Mouse (Mus musculus) lung, postnatal 0 days (tissue): ENCODE measurements around the gene H2-M10.3. TPM values are rescaled to one million over a fixed set of nuclear protein-coding genes. Genes with fewer than 3 reads are reported as not detected.
"Not testable (repeated sequence)": the region's sequence is repeated elsewhere in the genome, so short reads cannot be mapped to it uniquely, and the experiment has no call there.

Experiments
- ATAC-seq: fragments of 200-750 bp; cut with Nextera tagmentation; 2 replicates; pipeline ENCODE4 v1.8.0; 2017; ENCODE audit warnings: moderate library complexity
- DNase-seq: peaks from one replicate; pipeline ENCODE4 v3.0.0-alpha.2; 2016; ENCODE audit warnings: low spot score
- H3K27ac ChIP-seq: fragments of 300-500 bp; sonication (generic); 2 replicates; pipeline ENCODE4 v1.5.1; 2014; ENCODE audit warnings: antibody characterized with exemption, mild to moderate bottlenecking, low read length, mixed read lengths
- H3K27me3 ChIP-seq: fragments of 300-500 bp; sonication (generic); replicated peaks from 2 replicates; pipeline ENCODE4 v1.6.1; 2014; ENCODE audit warnings: low read length, mixed read lengths; ENCODE audit not compliant: insufficient read depth
- H3K36me3 ChIP-seq: fragments of 300-500 bp; sonication (generic); 2 replicates; pipeline ENCODE4 v1.6.1; 2014; ENCODE audit warnings: low read length, mixed read lengths; ENCODE audit not compliant: insufficient read depth
- H3K4me1 ChIP-seq: fragments of 300-500 bp; sonication (generic); 2 replicates; pipeline ENCODE4 v1.6.1; 2014; ENCODE audit warnings: antibody characterized with exemption, low read depth, low read length, mixed read lengths; ENCODE audit not compliant: insufficient read depth
- H3K4me2 ChIP-seq: fragments of 300-500 bp; sonication (generic); replicated peaks from 2 replicates; pipeline ENCODE4 v1.6.1; 2014; ENCODE audit warnings: low read depth, mild to moderate bottlenecking, low read length, moderate library complexity, mixed read lengths
- H3K4me3 ChIP-seq: fragments of 300-500 bp; sonication (generic); 2 replicates; pipeline ENCODE4 v1.5.1; 2014; ENCODE audit warnings: low read depth, low read length
- H3K9ac ChIP-seq: fragments of 300-500 bp; sonication (generic); replicated peaks from 2 replicates; pipeline ENCODE4 v1.6.1; 2014; ENCODE audit warnings: low read depth, mild to moderate bottlenecking
- H3K9me3 ChIP-seq: fragments of 300-500 bp; sonication (generic); 2 replicates; pipeline ENCODE4 v1.6.1; 2016; ENCODE audit warnings: low read length, mixed read lengths
- CTCF ChIP-seq: IDR thresholded peaks from 2 replicates; pipeline ENCODE4 v1.5.1; 2016; ENCODE audit warnings: antibody characterized with exemption, mild to moderate bottlenecking
- EP300 ChIP-seq: IDR thresholded peaks from 2 replicates; pipeline ENCODE4 v1.6.1; 2016; ENCODE audit warnings: antibody characterized with exemption, mild to moderate bottlenecking, control low read depth
- WGBS: fragments of 180-500 bp; shearing (Covaris S2); extraction: QIAGEN DNeasy Blood & Tissue Kit; methylation state at CpG from one replicate; pipeline ENCODE4 v1.1.7; 2014; 5-methylcytosine and 5-hydroxymethylcytosine counted together
- polyA plus RNA-seq: library from polyadenylated mRNA; unstranded; fragments of >200 nt; fragmentation: Nextera tagmentation; extraction: Ambion mirVana; gene quantifications from 2 replicates; pipeline ENCODE4 v1.2.1, GENCODE M21; 2015

Gene H2-M10.3
- polyA plus RNA-seq, result not detected in 2 replicates

DNA sequence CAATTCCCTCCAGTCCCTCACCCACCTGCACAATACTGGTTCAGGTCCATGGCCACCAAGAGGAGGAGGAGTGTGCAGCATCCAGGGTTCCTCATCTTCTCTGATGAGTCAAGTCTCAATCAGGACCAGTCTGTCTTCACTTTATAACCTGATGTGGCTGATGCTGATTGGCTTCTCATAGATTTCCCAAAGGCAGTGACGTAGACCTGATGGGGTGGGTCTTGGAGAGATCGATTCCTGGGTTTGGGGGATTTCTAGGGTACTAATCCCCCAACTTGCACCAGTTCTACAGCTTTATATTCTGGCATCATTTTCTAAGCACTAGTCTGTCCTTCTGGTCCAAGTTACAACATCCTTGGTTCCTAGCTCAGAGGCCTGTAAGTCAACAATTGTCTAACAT is at the start of gene H2-M10.3:
Gene H2-M10.3, minus strand, starts transcription at position 101 of the 400 bp plus-strand sequence.
- H3K9me3 ChIP-seq, H3K9ac ChIP-seq, H3K4me1 ChIP-seq, H3K27me3 ChIP-seq, ATAC-seq, DNase-seq, H3K27ac ChIP-seq, H3K36me3 ChIP-seq, H3K4me2 ChIP-seq, H3K4me3 ChIP-seq: not testable (repeated sequence)
- 86% methylated on average over 2 of the region's 2 CpGs for WGBS

GRCm38 (mm10) chr17:36417416-36417815 is 49.2 kb upstream of the H2-M10.3 start:
- H3K27me3 ChIP-seq, result no peaks in the 10 kb centered on the region
- no peak overlapping the region for H3K4me3 ChIP-seq
- TF ChIP-seq CTCF (no peak), EP300 (no peak)
- H3K36me3 ChIP-seq, result no peaks in the 10 kb centered on the region
- no peak for ATAC-seq
- no peaks in the 10 kb centered on the region for H3K9me3 ChIP-seq
- H3K4me1 ChIP-seq, result no peaks in the 10 kb centered on the region
- no peak for DNase-seq
- H3K27ac ChIP-seq, result no peak overlapping the region
- H3K9ac ChIP-seq, result no peak overlapping the region
- 24% methylated on average over 2 of the region's 2 CpGs for WGBS
- no peak overlapping the region for H3K4me2 ChIP-seq

- TF ChIP-seq CTCF, result no peak
- no peak for TF ChIP-seq EP300
- H3K4me2 ChIP-seq, result no peak overlapping the region
- ATAC-seq, result no peak
- H3K27ac ChIP-seq, result no peak overlapping the region
- DNase-seq, result no peak
- H3K4me1 ChIP-seq, result no peaks in the 10 kb centered on the region
- H3K9me3 ChIP-seq, result no peaks in the 10 kb centered on the region
- no peaks in the 10 kb centered on the region for H3K36me3 ChIP-seq
- 53% methylated on average over 1 of the region's 1 CpGs for WGBS
- H3K4me3 ChIP-seq, result no peak overlapping the region
- H3K27me3 ChIP-seq, result no peaks in the 10 kb centered on the region
- H3K9ac ChIP-seq, result no peak overlapping the region
These were observed 47.2 kb upstream of the H2-M10.3 start for GRCm38 (mm10) chr17:36415407-36415806.

- no peaks in the 10 kb centered on the region for H3K36me3 ChIP-seq
- no peaks in the 10 kb centered on the region for H3K27me3 ChIP-seq
- ATAC-seq (no peak), DNase-seq (no peak)
- no peaks in the 10 kb centered on the region for H3K9me3 ChIP-seq
- no peak overlapping the region for H3K4me2 ChIP-seq
- TF ChIP-seq CTCF, result no peak
- no peak for TF ChIP-seq EP300
- WGBS, result 86% methylated on average over 1 of the region's 1 CpGs
- no peaks in the 10 kb centered on the region for H3K4me1 ChIP-seq
- H3K27ac ChIP-seq, result no peak overlapping the region
- no peak overlapping the region for H3K9ac ChIP-seq
- H3K4me3 ChIP-seq, result no peak overlapping the region
These were observed 46.1 kb upstream of the H2-M10.3 start for GRCm38 (mm10) chr17:36414361-36414760.

DNA sequence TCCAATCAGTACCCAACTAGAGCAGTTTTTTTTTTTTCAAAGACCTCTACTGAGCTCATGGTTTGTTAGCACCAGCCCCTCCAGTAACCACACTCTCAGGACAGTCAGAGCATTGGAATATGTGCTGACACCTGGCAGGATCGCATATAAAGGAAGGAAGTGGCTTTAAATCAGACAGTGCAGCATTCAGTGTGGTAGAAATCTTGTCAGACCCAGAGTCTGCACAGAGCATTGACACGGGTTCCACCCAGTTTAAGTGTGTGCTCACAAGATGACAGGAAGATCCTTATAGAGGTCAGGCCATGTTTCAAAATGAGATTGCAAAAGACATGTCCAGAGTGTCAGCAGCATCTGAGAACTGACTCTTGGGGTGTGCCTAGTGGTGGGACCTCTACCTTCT is 21.7 kb upstream of the H2-M10.3 start:
- ATAC-seq (no peak), DNase-seq (no peak)
- TF ChIP-seq EP300, result no peak
- TF ChIP-seq CTCF, result no peak
- WGBS, result 45% methylated on average over 2 of the region's 2 CpGs
- H3K4me3 ChIP-seq, result no peak overlapping the region
- H3K4me1 ChIP-seq, result no peaks in the 10 kb centered on the region
- H3K4me2 ChIP-seq, result no peak overlapping the region
- H3K9me3 ChIP-seq, result no peaks in the 10 kb centered on the region
- H3K27ac ChIP-seq, result no peak overlapping the region
- H3K36me3 ChIP-seq, result no peaks in the 10 kb centered on the region
- no peak overlapping the region for H3K9ac ChIP-seq
- H3K27me3 ChIP-seq, result no peaks in the 10 kb centered on the region

DNA sequence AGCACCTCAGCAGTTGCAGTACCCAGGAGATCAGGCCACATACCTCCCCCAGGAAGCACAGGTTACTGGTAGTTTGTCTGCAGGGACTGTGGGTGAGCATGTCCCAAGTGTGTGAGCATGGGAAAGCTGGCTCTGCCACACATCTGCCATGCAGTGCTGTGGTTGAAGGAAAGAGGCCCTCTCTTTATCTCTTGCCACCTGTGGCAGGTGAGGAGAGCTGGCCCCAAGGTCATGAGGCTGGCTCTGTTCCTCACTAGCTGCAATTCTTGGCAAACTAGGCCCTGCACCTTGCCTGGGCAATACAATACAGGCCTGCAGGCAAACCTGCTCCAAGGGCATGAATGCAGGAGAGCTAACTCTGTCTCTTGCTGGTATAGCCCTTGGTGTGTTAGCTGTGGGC is 5.8 kb downstream of the H2-M10.3 start:
- ATAC-seq, H3K36me3 ChIP-seq, H3K4me3 ChIP-seq, DNase-seq, H3K9ac ChIP-seq, H3K27ac ChIP-seq, H3K9me3 ChIP-seq, H3K27me3 ChIP-seq, H3K4me1 ChIP-seq, H3K4me2 ChIP-seq: not testable (repeated sequence)

- not testable (repeated sequence) for H3K4me3 ChIP-seq, H3K9ac ChIP-seq, H3K4me2 ChIP-seq, DNase-seq, H3K27ac ChIP-seq, H3K36me3 ChIP-seq, H3K4me1 ChIP-seq, ATAC-seq, H3K27me3 ChIP-seq, H3K9me3 ChIP-seq
- TF ChIP-seq CTCF, result peak; percentile 78
These were observed 10.7 kb downstream of the H2-M10.3 start for GRCm38 (mm10) chr17:36357512-36357911.
